Mouse (Mus musculus): Measurements from ENCODE around the gene Cntnap5c.
"Not testable (repeated sequence)": the region's sequence is repeated elsewhere in the genome, so short reads cannot be mapped to it uniquely, and the experiment has no call there.

Cntnap5c gene

DNA sequence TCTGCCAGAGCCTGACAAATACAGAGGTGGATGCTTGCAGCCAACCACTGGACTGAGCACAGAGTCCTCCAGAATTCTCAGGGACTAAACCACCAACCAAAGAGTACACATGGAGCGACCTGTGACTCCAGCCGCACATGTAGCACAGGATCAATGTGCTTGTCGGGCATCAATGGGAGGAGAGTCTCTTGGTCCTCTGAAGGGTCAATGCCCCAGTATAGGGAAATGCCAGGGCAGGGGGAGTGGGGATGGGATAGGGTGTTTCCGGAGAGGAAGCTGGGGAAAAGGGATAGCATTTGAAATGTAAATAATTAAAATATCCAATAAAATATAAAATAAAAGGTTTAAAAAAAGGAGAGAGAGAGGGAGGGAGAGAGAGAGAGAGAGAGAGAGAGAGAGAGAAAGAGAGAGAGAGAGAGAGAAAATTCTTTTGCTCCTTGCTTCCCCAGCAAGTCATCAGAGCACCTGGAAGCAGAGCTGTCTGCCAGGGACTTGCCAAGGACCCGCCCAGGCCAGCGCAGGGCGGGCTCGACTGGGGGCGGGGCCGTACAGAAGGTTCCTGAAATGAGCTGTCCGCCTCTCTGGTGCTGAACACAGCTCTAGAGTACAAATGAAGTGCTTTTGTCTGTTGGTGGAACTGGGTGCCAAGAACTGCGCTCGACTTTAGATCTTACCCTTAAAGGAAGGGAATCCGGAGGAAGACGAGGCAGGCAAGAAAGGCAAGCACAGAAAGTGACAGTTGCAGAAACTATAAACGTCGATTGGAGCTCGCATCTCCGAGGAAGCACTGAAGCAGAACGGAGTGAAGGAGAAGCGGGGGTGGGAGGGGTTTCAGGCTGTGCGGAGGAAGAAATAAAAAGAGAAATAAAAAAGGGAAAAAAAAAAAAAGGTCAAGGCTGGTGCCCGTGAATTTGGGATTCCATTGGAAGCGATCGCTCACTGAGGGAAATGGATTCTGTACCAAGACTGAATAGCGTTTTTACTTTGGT is at the start of gene Cntnap5c:
Cntnap5c (plus strand) TSS at position 949 of the 989 bp plus-strand sequence.
- DNase-seq: peak; percentile 81 to 87

DNA sequence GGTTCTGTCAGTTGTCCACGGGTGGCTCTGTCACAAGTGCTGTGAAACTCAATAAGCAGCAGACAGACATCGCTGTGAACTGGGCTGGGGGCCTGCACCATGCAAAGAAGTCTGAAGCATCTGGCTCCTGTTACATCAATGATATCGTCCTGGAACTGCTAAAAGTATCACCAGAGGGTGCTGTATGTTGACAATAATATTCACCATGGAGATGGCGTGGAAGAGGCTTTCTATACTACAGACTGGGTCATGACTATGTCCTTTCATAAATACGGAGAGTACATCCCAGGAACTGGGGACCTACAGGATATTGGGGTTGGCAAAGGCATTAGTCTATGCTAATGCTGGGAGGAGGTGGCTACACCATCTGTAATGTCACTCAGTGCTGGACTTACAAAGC is 27.3 kb upstream of the Cntnap5c start, which contains the start of gene Gm21834:
Gm21834 (minus strand) TSS at position 101 of the 400 bp plus-strand sequence.
- no peak for DNase-seq

DNA sequence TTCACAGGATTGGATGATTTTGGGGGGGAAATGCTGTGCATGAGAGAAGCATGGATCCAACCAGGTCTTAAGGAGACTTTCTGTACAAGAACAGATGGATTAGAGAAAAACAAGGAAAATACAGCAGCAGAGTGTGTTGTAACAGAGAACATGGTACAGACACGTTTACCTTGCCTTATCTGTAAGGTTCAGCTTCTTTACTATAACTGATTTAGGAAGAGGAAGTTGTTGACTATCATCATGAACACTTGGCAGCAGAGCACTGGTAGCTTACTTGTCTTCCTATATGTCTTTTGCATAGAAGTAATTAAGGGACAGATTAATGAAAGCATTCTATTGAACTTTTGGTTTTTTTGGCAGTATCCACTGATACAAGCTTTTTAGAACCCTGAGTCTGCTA is 11.3 kb upstream of the Cntnap5c start:
- no peak for DNase-seq

DNA sequence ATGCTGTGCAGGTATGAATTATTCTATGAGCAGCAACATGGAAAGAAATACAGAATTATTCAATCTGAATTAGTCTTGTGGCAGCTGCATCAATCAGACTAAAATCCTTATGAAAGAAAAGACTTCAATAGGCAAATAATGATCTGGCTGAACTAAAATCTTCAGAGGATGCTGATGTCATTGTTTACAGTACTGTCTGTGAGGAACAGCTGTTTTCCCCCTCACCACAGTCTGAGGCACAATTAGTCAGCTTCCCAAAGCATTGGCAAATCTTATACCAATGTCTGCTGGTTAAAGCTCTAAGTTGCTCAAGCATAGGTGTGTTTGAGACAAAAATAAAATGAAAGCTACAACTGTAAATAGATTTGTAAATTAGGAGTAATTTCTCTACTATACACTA is 2.1 kb upstream of the Cntnap5c start:
- DNase-seq: no peak

DNA sequence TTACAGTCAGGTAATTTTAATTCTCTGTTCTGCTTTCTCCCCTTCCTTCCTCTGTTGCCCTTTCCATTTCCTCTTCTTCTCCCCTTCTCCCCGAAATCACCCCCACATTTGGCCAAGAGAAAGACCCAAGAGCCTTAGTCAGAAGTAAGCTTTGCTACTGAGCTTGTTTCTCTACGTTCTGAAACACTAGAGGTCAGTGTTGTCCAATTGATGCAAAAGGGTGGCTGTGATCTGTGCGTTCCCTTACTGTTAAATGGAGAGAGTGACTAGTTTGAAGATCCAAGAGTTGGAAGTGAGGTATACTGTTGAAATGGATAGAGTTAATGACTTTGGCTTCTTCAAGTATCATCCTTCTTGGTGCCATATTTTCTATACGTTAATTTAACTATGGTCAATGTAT is 1.5 kb downstream of the Cntnap5c start:
- no peak for DNase-seq

DNA sequence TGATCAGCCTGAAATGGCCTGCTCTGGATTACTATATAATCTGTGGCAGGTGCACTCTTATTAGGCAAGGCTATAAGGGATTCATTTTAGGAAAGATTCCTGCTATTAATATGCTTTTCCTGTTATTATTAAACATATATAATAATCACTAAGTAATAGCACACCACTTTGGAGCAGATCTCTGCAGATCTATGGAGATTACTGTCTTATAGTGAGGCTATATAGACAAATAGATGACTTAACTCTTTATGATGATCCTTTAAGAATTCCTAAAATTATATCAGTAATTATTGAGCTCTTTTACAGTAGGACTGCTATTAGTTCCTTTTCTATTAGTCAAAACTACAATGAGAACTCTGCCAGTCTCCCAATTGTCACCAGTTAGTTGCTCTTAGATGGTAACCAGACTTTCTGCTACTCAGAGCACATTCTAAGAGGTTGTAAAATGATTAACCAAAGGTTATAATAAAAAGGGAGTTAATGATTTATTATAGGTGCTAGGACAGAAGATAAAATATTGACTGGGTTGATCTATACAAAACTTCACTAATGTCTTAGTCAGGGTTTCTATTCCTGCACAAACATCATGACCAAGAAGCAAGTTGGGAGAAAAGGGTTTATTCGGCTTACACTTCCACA is 18.9 kb downstream of the Cntnap5c start:
- DNase-seq: no peak

DNA sequence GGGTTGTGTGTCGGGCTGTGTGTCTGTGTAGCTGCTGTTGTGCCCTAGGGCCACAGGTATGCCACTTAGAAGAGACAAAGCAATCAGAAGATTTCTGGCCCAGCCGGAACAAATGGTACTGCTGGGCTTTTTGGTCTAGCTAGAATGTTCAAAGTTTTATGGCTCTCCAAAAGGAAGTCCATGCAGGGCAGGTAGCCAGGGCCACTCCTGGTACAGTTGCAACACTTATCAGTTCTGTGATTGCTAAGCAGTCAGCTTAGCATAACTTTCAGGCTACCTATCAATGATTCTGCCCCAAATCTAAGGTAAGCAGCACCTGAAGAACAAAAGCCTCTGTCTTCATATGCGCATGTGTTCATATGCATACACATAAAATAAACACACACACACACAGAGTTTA is 26.0 kb downstream of the Cntnap5c start:
- DNase-seq: no peak

DNA sequence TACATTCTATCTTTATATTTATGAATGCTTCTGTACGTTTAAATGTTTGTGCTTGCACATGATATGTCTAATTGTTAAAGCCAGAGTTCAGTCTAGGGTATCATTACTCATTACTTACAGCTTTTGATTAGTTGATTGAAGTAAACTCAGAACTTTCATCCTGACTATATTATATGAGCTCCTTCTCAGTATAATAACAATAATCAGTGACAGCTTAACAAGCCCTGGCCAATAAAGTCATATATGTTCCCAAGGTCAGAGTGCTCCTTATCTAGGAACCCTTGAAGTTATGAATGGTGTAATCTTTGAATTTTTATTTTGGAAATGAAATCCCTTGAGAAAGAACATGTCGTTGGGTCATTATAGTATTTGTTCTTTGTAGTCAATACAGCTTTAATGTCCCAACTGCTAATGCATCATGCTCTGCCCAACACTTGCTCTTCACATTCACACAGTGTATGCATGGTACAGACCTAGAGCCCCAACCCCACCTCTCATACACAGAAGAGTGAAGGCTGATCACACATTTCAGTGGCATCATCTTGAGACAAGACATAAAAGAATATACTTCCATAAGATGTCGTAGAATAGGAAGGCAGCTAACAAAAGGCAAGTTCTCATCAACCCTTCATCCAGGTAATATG is 27.4 kb downstream of the Cntnap5c start:
- no peak for DNase-seq

DNA sequence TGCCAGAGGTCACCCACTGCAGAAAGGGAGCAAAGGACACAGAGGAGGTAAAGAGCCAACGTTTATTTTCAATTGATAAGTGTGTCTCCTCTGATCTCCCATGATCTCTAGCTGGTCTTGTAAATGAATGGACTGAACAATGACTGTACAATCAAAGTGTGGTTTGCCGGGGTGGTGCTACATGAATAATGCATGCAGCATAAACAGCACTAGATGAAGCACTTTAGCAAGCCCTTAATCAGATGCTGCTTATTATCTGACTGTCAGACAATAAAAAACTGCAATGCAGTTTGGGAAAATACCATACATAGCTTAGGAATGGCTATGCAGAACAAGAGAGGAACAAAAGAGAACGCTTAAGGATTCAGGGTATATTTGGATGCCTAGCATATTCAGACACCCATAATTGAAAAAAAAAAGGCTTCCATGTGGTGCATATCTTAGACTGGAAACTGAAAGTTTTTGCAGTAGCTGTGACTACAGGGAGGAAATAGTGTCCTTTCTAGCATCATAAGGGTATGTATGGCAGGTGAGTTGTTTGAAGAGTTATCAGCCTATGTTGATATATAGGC is 30.1 kb downstream of the Cntnap5c start:
- no peak for DNase-seq

DNA sequence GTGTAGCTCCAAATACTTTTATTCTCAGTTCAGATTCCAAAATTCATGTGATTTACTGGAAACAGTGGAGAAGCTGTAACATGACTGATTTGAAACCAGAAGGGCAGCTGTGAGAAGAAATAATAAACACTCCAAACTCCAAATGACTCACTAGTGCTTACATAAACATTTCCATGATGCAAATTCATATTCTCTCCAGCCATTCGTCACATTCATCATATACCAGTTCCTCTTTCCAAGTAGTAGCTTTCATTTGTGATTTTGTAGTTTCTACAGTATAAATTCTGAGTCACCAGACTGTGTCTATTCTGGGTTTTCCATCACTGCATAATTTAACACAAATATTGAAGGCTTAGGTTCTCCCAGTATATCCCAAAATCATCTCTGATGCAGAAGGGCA is 31.8 kb downstream of the Cntnap5c start:
- DNase-seq: no peak

DNA sequence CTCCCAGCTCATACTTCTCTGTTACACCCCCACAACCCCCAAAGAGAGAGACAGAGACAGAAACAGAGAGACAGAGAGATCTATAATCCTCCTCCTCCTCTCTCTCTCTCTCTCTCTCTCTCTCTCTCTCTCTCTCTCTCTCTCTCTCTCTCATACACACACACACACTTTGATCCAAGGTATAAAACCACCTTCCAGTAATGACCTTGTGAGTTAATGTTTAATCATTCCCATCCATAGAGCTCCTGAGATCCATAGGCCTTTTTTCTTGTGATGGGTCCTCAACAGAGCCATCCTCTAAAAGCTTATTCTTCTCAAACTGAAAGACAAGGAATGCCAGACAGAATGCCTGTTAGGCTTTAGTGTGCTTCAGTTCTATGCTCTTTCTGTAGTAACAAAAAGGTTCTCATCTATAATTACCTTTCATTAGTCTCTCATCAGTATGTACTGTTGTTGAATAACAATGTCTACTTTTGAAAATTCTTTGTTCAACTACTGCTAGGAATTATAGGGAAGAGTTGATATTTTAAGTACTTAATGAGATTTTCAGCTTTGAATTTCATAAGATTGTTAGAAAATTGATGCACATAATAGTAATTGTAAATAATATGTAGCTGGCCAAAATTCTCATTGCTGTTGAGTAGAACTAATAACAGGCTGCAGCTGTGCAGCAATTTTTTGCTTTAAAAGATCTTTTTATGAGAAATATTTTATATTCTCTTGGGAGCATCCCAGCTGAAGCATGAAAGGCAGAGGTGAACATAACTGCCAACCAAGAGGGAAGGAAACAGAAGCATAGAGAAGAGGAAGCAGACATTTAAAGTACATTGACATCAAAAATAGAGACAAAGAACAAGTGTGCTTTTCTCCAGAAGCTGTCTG is 68.0 kb downstream of the Cntnap5c start:
- no peak for DNase-seq

DNA sequence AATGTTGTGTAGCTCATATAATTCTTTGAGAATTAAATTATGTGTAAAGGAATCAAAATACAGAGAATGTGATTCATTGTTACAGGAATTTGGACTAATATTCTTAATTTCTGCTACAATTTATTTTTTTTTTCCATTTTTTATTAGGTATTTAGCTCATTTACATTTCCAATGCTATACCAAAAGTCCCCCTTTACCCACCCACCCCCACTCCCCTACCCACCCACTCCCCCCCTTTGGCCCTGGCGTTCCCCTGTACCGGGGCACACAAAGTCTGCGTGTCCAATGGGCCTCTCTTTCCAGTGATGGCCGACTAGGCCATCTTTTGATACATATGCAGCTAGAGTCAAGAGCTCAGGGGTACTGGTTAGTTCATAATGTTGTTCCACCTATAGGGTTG is 86.4 kb downstream of the Cntnap5c start:
- not testable (repeated sequence) for DNase-seq

DNA sequence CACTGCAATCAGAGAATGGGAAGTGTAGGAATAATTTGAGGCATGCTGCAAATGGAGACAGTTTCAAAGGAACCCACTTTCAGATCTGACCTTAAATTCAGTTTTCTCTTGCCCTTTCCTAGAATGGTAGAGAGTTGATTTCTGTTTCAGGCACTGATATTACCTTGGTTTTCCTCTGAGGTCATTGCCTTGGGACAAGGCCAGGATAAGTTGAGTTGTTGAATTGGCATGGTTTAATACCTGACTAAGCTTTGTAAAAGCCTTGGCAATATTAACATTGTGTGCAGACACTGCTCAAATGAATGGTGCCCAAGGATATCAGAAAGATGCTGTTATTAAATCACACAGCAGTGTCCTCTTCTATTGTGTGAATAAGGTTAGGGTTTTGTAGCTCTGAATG is 96.6 kb downstream of the Cntnap5c start:
- no peak for DNase-seq

DNA sequence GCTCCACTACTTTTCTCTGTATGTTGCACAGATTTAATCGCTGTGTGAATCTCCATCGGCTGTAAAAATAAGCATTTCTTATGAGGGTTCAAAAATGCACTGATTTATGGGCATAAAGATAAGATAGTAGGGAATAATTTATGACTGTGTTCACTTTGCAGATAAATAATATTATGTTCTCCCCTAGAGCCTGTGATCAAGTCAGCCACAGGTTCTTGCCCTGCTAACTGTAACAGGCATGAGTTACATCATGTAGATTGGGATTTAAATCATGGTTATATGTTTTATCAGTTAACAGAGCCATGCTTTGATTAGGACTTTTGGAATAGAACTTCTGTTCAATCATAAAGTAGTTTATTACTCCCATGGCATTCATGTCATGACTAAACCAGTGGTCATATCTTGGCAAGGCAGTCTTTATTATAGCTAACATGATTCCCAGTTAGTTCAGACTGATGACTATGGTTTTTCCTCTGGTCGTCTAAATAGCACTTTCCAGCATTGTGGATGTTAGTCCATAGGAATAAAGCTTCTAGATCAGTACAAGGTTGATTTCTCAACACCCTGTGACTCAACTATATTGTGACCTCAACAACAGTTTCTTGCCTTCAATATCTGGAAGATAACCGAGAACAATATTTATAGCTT is 118.5 kb downstream of the Cntnap5c start:
- DNase-seq: no peak

DNA sequence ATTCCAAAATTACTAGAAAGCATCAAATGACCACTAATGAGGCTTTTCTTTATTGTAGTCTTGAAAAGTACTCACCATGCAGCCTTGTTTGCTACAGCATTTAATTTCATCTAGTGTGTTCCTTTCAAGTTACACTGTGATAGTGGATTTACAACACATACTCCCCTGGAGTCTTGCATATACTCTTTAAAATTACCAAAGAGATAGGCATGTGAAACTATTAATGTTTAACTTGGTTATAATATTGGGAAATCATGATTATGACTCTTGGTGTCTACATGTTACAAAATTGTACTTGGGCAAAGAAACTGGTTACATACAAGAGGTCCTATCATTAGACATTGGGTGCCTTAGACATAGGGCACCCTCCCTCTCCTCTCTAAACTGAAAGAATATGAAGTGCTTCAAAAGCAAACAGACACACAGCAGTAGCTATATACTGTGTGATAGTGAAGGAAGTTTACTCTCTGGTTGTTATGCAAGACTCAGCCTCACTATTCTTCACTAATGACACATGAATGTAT is 142.5 kb downstream of the Cntnap5c start:
- DNase-seq: no peak

DNA sequence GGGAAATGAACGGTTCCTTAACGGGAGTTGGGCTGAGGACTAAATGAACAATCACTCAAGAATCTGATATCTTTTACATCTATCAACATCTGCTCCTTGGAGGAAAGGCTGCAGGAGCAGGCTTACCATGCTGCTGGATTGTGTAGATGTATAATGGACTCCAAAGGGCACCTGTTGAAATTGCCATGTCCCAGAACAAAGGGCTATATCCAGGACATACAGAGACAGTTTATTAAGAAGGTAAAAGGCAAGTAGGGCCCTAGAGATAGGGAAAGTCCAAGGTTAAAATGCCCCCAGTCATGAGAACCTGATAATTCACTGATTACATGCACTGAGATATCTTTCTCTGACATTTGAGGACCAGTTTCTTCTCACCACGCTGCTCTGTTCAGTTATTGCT is 214.9 kb downstream of the Cntnap5c start:
- DNase-seq: no peak

DNA sequence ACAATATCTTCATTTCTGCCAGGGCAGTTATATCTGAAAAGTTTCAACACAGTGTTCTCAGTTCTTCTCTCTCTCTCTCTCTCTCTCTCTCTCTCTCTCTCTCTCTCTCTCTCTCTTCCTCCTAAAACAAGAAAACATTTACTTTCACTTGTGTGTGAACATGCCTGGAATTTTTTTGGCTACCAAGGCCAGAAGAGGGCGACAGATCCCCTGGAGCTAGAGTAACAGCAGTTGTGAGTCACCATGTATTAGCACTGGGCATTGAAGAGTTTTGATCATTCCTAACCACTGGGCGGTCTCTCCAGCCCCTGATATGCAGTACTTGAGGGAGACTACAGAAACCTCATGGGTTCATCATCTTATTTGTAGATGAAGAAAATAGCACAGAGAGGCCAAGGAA is 219.1 kb downstream of the Cntnap5c start:
- DNase-seq: peak; percentile 3 to 9

DNA sequence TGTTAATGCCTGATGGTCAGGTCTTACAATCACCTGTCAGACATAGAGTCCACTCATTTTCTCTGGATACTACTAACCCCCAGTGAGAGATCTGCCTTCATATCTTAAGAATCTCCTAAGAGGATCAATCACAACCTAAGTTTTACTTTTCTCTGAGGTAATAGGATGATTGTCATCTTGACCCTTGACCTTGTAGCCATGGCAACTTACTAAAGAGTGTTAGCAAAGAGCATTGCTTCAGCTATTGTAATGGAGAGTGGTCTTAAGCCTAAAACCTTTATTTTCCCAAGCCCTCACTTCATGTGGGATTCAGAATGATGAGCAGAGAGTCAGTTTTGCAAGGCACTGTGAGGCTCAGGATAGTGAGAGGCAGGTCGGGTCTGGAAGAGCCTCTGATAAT is 227.1 kb downstream of the Cntnap5c start:
- no peak for DNase-seq

DNA sequence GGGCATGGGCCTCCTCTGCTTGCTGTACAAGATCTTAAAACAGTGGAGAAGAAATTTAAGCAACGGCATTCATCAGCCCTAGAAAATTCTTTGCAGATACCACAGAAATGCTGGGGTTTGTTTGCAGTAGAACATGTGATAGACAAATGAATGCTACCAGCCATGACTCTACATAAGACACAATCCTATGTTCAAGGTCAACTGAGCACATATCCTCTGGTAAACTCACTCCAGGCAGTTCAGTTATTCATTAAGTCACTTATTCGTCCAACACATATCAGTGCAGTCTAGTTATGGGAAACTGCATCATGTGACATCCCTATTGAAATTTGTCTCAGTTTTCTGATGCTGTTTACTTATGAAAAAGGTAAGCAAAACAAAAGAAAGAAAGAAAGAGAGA is 229.7 kb downstream of the Cntnap5c start:
- no peak for DNase-seq

DNA sequence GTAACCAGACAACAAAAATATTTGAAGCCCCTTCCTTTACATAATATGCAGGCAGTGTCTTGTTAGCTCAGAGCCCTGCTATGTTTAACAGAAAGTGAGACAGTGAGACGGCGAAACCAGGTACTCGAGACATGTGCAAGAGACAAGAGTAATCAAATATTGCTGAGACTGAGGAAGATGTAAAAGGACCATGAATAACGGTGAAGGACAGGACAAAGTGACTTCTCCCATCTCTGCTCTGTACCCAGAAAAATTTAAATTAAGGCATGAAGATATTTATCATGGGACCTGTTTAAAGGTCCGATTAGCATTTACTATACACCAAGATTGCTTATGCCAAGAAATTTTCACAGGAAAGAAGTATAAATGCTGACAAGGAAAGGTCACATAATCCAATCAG is 233.5 kb downstream of the Cntnap5c start:
- no peak for DNase-seq

DNA sequence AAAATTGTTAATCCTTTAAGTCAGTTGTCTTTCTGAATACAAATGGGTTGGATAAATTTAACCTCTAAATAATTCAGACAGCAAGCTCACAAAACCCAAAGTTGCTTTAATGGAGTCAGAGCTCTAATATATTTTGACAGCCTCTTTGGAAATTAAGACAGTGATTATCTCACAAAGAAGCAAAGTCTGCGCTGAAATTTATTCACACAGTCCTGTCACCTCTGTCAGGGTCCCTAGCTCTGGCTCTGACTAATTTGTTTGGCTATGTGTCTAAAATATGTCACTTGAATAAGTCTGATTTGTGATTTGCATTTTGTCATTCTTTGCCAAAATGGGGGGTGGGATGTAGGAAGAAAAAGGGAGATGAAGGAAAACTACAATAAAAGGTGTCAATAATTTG is 234.0 kb downstream of the Cntnap5c start:
- DNase-seq: no peak

Measured in kidney, postnatal 4 days (tissue).